Mouse (Mus musculus): ENCODE results near the gene Csk. TPM values are rescaled to one million over a fixed set of nuclear protein-coding genes. Genes with fewer than 3 reads are reported as not detected.
A peak's percentile ranks its signal among the peaks of the same experiment; 100 is the strongest.

Csk gene
- polyA plus RNA-seq, 3 experiments from 2014 or later: 113 to 133 (median 122) TPM

DNA sequence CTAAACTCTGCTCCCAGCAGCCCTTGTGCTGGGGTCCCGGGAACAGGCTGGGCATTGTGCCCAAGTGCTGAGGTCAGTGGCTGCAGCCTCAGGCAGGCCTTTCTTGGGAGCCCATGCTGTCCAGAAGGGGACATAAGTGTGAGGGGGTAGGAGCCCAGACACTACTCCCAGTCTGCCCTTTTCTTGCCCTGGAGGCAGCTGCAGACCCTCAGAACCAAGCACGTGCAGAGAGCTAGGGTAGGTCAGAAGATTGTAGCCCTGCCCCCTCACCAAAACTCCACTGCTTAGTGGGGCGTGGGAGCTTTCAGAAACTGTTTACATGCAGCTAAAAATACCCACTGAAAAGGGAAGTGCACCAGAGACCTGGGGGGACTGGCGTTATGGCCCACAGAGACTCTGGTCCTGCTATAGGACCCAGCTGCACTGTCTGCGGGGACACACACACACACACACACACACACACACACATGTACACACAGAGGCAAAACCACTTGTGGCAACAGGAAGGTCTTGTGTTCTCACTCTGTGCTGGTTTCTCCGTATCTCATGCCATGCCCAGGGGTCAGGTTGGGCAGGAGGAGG is 15.6 kb downstream of the Csk start:
- ATAC-seq: no peak

DNA sequence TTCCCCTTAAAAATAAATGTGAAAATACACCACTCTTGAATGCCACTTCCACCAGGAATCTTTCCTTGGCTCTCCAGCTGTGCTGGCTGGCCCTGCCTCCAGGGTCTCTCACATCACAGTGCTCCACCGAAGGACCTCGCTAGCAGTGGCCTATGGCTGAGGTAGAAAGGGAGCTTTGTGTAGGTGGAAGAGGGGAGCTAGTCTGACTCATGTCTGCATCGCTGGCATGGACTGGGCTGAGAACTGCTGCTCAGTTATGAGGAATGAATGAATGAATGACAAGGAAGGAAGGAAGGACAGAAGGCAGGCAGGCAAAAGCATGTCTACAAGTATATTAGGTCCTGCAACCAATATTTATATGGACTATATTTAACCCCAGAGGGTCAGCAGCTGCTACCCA is 16.2 kb downstream of the Csk start:
- ATAC-seq: no peak

DNA sequence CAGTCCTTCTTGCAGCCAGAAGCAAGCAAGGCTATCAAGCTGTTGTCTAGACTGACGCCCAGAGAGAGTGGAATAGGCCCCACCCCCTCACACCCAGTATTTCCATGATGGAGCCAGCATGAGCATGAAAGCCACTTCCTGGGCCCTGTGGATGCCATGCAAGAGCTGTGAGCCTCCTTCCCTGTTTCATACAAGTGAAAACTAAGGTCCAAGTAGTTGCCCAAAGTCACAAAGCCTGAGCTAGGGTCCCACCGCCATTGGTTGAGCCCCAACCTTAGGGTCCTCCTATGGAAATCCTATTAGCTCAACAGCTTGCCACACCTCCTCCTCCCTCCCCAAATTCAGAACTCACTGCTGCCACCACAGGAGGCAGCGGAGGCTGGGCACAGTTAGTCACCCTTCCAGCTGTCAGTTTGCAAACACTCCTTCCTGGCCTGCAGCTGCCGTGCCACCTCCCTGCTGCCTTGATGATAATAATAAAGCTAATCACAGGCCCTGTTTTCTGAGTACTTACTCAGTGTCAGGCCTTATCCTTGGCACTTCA is 19.9 kb downstream of the Csk start:
- ATAC-seq: peak; percentile 75

DNA sequence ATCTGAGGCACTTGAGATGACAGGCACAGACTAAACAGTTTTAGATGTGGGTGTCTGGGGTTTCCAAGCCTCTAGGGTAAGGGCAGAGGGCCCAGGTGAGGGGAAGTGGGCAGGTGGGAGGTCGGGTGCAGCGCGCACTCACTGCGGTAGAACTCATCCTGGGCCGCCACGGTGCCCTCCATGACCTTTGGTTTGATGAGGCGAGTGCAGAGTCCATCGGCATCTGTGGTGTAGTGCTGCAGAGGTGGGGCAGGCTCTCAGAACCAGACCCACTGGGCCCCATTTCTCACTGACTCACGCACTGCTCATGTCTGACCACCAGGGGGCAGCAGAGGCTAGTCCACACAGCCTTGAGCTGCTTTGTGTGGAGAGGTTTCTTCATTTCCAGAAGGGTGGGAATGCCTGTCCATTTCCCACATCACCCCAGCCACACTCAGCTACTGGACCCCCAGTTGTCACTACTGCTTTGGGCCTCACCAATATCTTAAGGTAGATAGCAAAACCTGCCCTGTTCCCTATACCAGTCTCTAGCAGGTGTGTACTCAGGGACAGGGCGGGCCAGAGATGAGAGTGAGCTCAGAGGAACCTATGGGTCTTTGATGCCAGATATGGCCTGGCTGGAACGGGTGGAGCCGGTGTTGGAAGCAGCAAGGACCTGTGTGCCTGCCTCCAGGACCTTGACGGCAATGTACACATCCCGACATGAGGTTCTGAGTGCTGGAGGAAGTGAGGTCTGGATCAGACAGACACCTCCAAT is 24.1 kb downstream of the Csk start:
- peak; percentile 51 for ATAC-seq

DNA sequence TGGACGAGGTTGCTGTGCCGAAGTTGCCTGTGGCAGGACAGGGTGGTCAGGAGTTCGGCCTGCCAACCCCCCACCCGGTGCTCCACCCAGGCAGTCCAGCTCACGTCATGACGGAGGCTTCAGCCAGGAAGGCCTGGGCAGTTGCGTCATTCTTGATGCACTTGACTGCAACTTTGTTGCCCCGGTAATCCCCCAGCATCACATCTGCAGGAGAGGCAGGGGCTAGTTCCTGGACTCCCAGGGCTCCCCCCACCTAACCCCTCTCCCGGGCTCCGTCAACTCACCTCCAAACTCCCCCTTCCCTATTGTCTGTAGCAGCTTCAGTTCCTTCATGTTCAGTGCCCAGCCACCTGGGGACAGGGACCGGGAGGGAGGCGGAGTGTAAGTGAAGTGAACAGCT is 24.7 kb downstream of the Csk start:
- no peak for ATAC-seq

DNA sequence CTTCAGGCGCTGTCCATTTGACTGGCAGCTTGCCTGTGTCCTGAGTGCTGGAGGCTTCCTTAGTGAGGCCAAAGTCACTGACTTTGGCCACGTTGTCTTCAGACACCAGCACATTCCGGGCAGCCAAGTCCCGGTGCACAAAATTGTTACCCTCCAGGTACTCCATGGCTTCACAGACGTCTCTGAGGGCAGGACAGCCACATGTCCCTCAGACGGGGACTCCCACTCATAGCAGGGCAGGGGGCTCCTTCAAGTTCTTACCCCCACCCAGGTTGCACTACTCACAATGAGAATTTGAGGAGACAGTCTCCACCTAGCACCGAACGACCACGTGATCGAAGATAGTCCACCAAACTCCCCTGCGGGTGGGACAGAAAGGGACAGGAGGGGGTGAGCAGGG is 25.5 kb downstream of the Csk start:
- no peak for ATAC-seq

DNA sequence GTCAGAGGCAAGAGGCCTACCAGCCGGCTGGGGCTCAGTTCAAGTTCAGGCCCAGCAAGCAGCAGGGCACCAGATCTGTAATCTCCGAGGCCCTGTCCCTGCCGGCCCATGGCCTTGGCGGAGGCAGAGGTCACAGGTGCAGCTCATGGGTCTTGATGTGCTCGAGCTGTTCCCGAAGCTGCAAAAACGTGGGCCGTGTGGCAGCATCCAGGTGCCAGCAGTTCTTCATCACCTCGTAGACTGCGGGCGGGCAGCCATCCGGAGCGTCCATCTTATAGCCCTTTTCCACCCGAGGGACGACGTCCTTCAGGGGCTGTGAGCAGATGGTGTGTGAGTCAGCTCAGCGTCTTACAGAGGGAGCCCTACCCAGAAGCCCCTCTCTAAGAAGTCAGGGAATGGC is 26.2 kb downstream of the Csk start:
- ATAC-seq: no peak

DNA sequence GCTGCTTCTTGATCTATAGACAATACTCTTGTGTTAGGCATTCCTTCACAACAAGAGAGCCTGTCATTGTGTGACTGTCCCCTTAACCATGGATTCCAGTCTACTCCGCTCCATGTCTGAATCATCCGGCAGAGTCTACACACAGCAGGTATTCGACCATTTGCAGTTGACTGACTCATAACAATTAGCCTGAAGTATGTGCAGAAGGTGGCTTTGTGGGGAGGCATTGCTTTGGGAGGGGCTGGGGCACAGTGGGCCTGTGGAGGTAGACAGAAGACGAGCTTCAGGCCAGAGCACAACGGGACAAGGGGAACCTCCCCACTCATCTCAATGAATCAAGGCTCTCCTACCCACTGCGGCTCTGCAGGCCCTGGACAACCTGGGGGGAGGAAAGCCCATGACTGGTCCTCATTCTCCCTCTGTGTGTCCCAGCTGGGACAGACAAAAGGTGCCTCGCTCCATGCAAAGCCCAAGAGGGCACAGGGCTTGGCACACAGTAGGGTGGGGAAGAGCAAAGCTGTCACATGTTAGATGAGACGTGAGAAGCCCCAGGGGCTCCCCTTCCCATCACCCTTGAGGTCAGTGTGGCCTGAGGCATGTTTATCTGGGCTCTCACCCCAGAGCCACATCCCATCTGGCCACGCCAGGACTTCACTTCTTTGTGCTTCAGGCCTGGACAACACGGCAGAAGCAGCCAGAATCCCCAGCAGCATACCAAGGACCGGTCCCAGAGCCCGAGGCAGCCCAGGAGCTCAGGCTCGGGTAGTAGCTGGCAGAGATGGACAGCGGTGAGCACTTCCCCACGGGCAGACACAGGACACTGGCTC is 27.5 kb downstream of the Csk start:
- ATAC-seq: no peak

DNA sequence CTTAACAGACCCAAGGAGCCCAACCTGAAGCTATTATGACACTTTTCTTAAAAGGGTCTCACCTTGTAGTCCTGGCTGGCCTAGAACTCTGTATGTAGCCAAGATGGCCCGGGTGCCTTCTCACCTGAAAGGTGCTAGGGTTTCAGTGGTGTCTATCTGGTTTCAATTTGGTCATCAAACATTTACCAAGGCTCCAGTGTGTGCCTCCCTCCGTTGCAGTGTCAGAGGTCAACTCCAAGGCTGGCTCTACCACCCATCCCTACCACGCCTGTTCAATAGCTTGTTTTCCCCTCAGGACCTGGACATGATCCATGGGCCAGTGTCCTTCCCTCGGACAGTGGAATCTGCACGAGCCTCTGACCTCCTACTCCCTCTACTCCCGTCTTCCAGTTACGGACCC is 29.1 kb downstream of the Csk start:
- ATAC-seq: no peak

DNA sequence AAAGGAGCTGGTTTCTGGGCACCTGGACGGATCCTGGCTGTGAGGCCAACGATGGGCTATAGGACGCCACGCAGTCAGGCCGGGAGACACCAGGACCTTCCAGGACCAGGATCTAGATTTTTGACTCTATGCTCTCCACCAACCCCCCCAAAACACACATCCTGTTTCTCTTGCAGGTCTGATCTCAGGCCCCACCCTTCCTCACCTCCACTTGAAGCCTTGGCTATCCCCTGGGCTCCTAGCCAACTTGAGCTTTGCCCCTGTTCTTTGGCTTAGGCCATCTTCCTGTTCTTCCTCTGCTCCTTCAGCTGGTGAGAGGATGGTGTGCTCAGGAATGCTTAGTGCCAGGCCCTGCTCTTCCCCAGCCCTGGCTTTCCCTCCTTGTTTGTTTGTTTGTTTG is 32.8 kb downstream of the Csk start, which contains the start of gene Lman1l:
Gene Lman1l, minus strand, starts transcription at position 101 of the 400 bp plus-strand sequence.
- peak; percentile 49 for ATAC-seq

DNA sequence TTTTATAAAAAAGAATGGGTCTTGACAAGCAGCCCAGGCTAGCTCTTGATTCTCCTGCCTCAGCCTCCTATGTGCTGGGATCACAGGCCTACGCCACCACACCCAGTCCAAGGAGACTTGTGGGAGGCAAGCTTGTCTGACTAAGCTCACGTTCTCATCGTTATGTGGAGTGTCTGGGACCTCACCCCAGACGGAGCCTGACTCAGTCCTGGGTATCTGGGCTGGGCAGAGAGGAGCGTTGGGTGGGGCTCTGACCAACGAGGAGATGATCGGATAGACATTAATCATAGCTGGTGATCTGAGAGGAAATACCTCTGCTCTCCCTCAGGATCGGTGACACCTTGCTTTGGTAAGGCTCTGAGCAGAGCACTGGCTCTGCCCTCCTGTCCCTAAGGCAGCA is 34.6 kb downstream of the Csk start:
- ATAC-seq: no peak

DNA sequence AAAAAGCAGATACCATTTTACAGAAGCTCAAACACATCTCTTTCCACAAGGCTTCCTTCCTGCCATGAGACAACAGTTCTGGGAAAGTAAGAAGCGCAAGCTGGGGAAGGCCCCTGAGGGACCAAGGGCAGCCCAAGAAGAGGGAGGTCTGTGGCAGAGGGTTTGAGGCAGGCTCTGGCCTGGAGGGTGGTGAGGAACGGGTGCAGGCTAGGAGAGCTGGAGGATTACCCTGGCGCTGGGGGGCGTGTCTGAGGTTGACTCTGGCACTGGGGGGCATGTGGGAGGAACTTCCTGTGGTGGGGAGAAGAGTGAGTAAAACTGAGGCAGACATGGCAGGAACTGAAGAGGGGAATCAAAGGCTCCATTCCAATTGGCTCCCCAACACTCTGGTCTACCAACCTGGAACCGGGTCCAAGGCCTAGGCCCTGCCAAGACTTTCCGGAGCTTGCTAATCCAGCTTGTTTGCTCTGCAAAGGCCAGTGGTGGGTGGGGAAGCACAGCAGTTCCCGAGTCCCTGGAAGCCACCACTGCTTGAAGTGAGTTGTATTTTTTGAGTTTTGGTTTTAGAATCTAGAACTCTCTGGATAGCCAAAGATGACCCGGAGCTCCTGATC is 35.8 kb downstream of the Csk start:
- no peak for ATAC-seq

DNA sequence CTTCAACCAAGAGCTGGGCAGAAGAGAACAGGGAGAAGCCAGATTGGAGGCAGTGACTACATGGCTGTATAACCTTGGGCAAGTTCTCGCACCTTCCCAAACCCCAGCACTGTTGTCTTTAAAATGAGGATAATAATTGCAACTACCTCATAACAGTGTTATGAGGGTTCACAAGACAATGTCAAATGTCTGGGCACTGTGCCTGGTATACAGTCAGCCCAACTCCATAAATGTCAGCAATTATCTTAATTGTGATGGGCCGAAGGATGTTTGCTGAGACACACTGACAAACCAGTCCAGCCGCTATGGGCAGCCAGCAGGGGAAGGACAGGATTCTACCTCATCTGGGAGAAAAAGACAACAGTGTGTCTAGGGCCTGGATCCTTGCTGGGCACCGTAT is 38.6 kb downstream of the Csk start:
- no peak for ATAC-seq

DNA sequence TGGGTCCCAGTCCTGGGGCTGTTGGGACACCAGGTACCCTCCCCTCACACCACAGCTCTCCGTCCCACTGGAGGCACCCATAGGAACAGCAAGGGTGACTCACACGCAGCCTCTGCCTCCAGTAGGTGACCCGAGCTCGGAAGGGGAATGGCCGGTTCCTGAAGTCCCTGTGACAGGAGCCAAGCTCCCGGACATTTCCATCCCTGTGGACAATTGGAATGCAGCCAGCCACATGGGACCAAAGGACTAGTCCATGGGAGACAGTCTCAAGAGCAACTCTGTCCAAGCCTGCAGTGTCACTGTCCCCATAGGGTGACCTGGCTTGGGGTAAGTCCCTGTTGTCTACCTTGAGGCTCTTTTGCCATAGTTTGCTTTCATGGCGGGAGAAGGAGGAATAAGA is 39.5 kb downstream of the Csk start:
- ATAC-seq: no peak

DNA sequence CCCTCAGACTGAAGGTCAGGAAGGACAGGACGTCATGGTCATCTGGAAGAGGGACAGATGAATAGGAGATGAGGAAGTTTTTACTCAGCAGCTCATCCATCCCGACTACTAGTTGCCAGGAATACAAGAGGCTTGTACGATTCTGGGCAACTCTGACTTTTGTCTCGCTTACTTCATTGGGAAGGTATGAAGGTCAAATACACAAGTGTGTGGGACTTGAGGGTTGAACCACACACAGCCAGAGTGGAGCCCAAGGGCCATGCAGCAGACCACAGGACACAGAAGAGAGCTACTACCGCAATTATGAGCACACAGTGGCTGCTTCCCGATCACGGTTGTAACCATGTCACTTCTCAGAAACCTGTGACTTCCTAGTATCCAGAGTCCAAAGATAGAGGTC is 40.8 kb downstream of the Csk start:
- no peak for ATAC-seq

DNA sequence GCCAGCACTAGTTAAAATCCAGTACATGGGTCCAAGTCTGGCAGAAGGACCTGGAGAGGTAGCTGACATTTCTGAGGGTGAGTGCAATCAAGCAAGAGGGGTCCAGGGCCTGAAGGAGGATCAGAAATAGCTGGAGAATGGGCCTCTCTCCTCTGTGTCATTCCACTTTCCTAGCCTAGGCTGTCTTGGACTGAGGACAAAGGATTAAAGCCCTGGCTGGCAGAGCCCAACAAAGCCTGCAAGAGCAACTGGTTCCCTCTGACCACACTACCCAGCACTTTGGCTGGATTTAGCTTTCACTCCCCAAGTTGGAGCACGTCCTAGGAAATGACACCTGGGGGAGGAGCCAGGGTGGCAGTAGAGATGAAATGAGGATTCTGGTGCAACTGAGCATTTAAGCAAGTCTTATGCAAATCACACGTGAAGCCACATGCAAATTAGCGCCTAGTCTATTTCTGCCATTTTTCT is 43.0 kb downstream of the Csk start:
- ATAC-seq: no peak

DNA sequence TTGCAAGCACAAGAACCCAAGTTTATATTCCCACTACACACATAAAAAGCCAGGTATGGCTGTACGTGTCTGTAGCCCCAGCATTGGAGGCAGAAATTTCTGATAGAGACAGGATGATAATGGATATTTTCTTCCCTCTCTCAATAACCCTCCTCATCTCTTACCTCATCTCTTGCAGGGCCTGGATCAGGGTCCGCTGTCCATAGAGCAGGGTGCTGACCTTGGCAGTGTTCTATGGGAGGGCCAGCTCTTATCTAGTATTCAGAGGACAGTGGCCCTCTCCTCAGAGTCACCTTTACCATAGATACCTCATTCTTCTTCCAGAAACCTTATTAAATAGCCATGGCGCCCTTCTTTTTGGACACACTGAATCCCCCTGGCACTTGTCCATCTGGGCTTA is 43.6 kb downstream of the Csk start:
- no peak for ATAC-seq

DNA sequence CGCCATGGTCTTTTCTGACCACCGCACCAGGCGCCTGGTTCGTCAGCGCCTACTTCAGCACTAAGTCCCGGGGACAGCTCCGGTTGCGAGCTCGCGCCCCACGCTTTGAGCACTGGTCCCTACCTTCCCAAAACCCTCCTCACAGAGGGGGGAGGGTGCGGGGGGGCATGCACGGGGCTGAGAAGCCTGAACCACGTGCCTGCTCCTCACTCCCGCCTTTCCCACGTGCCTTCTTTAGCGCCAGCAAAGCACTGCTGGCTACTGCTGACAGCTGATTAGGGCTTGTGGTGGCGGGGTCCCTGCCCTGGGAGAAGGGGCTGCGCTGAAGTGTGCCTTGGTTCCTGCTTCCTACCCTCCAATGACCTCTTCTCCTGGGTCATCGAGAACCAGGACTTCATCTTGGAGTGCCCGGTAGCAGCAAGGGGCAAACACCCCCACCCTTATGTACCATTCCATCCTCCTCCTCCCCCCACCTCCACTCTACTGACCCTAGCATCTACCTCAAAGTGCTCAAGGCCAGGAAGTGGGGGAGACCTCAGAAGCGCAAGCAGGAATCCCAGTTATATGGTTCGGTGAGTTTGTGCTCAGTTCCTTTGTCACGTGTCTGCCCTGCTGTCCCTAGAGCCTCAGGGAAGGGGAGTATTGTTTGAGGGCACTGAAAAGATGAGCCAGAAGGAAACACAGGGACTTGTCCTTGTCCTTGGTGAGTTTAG is 47.1 kb downstream of the Csk start, which contains the start of gene Cplx3:
Gene Cplx3, minus strand, starts transcription at position 143 of the 713 bp plus-strand sequence.
- no peak for ATAC-seq

DNA sequence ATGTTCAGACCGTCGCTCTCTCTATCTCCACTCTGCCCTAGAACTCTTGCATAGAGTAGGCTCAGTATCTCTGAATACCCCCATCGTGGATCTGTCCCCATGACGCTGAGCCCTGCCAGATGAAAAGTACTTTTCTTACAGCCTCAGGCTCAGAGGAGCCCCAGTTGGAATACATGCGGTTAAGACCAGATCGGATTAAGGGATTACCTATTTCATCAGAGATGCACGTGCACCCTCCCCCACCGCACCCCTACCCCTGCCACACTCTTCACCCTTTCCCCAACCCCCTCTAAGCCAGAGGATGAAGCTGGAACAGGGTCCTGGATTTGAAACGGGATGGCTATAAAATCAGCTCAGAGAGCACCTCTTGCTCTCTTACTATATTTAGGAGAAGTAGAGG is 47.9 kb downstream of the Csk start:
- no peak for ATAC-seq

DNA sequence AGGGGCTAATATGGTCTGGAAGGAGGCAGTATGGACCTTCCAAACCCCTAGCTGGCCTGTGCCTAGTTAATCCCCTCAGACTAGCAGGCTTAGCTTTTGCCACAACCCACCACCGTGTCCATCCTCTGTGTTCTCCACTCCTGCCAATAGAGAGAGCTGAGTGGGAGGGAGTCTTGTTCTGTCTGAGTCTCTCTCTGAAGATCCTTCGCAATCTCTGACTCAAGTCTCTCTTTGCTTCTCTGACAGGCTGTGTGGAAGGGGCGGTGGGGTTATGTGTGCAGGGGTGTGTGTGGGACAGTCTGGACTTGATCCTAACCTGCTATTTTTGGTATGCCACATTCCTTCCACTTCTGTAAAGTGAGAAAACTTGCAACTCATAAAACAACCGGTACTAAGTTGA is 48.6 kb downstream of the Csk start:
- no peak for ATAC-seq

DNA sequence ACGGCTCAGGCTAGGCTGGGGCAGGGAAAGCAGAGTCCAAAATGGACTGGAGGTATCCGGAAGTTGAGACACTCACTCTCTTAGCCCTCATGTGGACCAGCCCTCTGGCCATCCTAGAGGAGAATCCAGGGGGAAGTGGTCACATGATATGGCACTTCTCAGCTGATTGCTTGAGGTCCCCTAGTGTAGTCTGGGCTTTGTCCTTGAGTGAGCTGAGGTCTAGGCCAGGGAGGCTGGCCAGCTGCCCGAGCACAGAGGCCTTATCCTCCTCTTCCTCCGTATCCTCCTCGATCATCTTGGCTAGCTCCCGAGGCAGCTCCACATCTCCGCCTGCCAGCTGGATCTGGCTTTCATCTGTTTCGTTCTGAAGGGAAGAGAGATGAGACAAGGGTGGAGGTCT is 51.3 kb downstream of the Csk start:
- no peak for ATAC-seq

DNA sequence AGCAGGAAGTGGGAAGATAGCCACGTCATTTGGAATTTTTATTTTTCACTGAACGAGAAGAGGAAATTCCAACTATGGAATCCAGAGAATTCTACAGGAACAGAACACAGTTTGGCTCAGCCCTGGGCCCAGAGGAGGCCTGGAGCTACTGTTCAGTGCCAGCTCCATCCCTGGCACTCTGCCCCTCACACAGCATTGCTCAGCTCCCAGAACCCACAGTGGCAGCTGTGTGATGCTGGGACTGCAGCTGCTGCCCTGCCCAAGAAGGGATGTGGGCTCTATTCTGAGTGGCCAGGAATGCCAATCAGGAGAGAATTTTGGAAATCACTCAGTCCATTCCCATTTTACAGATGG is 52.1 kb downstream of the Csk start:
- no peak for ATAC-seq
